Mouse (Mus musculus) midbrain, embryonic 10.5 days (tissue): ENCODE measurements around the gene Hdac4. TPM values are rescaled to one million over a fixed set of nuclear protein-coding genes. Genes with fewer than 3 reads are reported as not detected.

Experiments used
- DNase-seq: peaks from one replicate; pipeline ENCODE4 v3.0.0-alpha.2; 2017; ENCODE audit warnings: low spot score
- H3K27ac ChIP-seq: fragments of 300-500 bp; sonication (generic); replicated peaks from 2 replicates; pipeline ENCODE4 v1.5.1; 2016; ENCODE audit warnings: mild to moderate bottlenecking
- H3K27me3 ChIP-seq: fragments of 300-500 bp; sonication (generic); 2 replicates; pipeline ENCODE4 v1.6.1; 2016; ENCODE audit warnings: low read depth, mild to moderate bottlenecking; ENCODE audit not compliant: poor library complexity, severe bottlenecking
- H3K36me3 ChIP-seq: fragments of 300-500 bp; sonication (generic); 2 replicates; pipeline ENCODE4 v1.6.1; 2016; ENCODE audit warnings: mild to moderate bottlenecking, moderate library complexity
- H3K4me1 ChIP-seq: fragments of 300-500 bp; sonication (generic); 2 replicates; pipeline ENCODE4 v1.6.1; 2016
- H3K4me3 ChIP-seq: fragments of 300-500 bp; sonication (generic); 2 replicates; pipeline ENCODE4 v1.5.1; 2016; ENCODE audit warnings: mild to moderate bottlenecking, moderate library complexity
- H3K9me3 ChIP-seq: fragments of 300-500 bp; sonication (generic); replicated peaks from 2 replicates; pipeline ENCODE4 v1.6.1; 2016; ENCODE audit warnings: mild to moderate bottlenecking
- WGBS: fragments of 180-500 bp; shearing (Covaris S2); methylation state at CpG from one replicate; pipeline ENCODE4 v1.1.7; 2016; 5-methylcytosine and 5-hydroxymethylcytosine counted together
- polyA plus RNA-seq: library from polyadenylated mRNA; unstranded; fragments of >200 nt; fragmentation: Nextera tagmentation; extraction: Ambion mirVana; gene quantifications from 2 replicates; pipeline ENCODE4 v1.2.1, GENCODE M21; 2016

Gene Hdac4
- polyA plus RNA-seq, 1 experiment from 2014 or later = 20.1 TPM

- WGBS = 81% methylated on average over 5 of the region's 5 CpGs
- H3K27me3 ChIP-seq = no peaks in the 10 kb centered on the region
These were observed 136.6 kb downstream of the Hdac4 start for GRCm38 (mm10) chr1:92058731-92059425.

GRCm38 (mm10) chr1:92057068-92057467, 138.4 kb downstream of the Hdac4 start:
- Histone ChIP-seq H3K27ac (no peak overlapping the region), H3K27me3 (no peaks in the 10 kb centered on the region), H3K9me3 (no peaks in the 10 kb centered on the region), H3K4me1 (peaks cover 25% of the 10 kb centered on the region), H3K36me3 (0 out of 2 replicates have a peak, but pooled peaks cover 3% of the 10 kb centered on the region), H3K4me3 (no peak overlapping the region)
- no peak for DNase-seq
- 93% methylated on average over 3 of the region's 3 CpGs for WGBS

More at GRCm38 (mm10) chr1:92058731-92059425, 136.6 kb downstream of the Hdac4 start:
- Histone ChIP-seq H3K4me3 (no peak overlapping the region), H3K27ac (no peak overlapping the region), H3K4me1 (peaks cover 37% of the 10 kb centered on the region), H3K9me3 (no peaks in the 10 kb centered on the region), H3K36me3 (no peaks in the 10 kb centered on the region)
- DNase-seq = no peak

GRCm38 (mm10) chr1:92055149-92055548, 140.3 kb downstream of the Hdac4 start:
- H3K4me3 ChIP-seq = no peak overlapping the region
- H3K4me1 ChIP-seq = peaks cover 28% of the 10 kb centered on the region
- H3K27ac ChIP-seq = no peak overlapping the region
- no peaks in the 10 kb centered on the region for H3K27me3 ChIP-seq
- 0 out of 2 replicates have a peak, but pooled peaks cover 3% of the 10 kb centered on the region for H3K36me3 ChIP-seq
- no peak for DNase-seq
- H3K9me3 ChIP-seq = no peaks in the 10 kb centered on the region
- WGBS = 80% methylated on average over 2 of the region's 2 CpGs

GRCm38 (mm10) chr1:92052190-92052589, 143.3 kb downstream of the Hdac4 start:
- 90% methylated on average over 4 of the region's 4 CpGs for whole genome bisulfite sequencing

GRCm38 (mm10) chr1:92051489-92052062, 143.9 kb downstream of the Hdac4 start:
- Histone ChIP-seq H3K27me3 (no peaks in the 10 kb centered on the region), H3K27ac (no peak overlapping the region), H3K4me3 (no peak overlapping the region), H3K36me3 (0 out of 2 replicates have a peak, but pooled peaks cover 3% of the 10 kb centered on the region), H3K9me3 (no peaks in the 10 kb centered on the region), H3K4me1 (peaks cover 26% of the 10 kb centered on the region)
- DNase-seq = no peak
- WGBS = 86% methylated on average over 4 of the region's 4 CpGs

More at GRCm38 (mm10) chr1:92052190-92052589, 143.3 kb downstream of the Hdac4 start:
- Histone ChIP-seq H3K27ac (no peak overlapping the region), H3K4me1 (peaks cover 26% of the 10 kb centered on the region), H3K9me3 (no peaks in the 10 kb centered on the region), H3K36me3 (0 out of 2 replicates have a peak, but pooled peaks cover 3% of the 10 kb centered on the region), H3K27me3 (no peaks in the 10 kb centered on the region), H3K4me3 (no peak overlapping the region)
- no peak for DNase-seq

GRCm38 (mm10) chr1:92050992-92051391, 144.5 kb downstream of the Hdac4 start:
- H3K27ac ChIP-seq = no peak overlapping the region
- H3K9me3 ChIP-seq = no peaks in the 10 kb centered on the region
- 0 out of 2 replicates have a peak, but pooled peaks cover 3% of the 10 kb centered on the region for H3K36me3 ChIP-seq
- peaks cover 29% of the 10 kb centered on the region for H3K4me1 ChIP-seq
- no peaks in the 10 kb centered on the region for H3K27me3 ChIP-seq
- H3K4me3 ChIP-seq = no peak overlapping the region
- no peak for DNase-seq

GRCm38 (mm10) chr1:92050566-92050965, 144.9 kb downstream of the Hdac4 start:
- Histone ChIP-seq H3K27ac (no peak overlapping the region), H3K4me3 (no peak overlapping the region), H3K4me1 (peaks cover 30% of the 10 kb centered on the region), H3K36me3 (0 out of 2 replicates have a peak, but pooled peaks cover 3% of the 10 kb centered on the region), H3K9me3 (no peaks in the 10 kb centered on the region), H3K27me3 (no peaks in the 10 kb centered on the region)
- 25% methylated on average over 3 of the region's 3 CpGs for WGBS
- no peak for DNase-seq

GRCm38 (mm10) chr1:92048415-92049354, 146.8 kb downstream of the Hdac4 start:
- no peak for DNase-seq
- Histone ChIP-seq H3K27ac (no peak overlapping the region), H3K4me3 (no peak overlapping the region), H3K27me3 (no peaks in the 10 kb centered on the region), H3K9me3 (no peaks in the 10 kb centered on the region), H3K36me3 (0 out of 2 replicates have a peak, but pooled peaks cover 3% of the 10 kb centered on the region), H3K4me1 (peaks cover 35% of the 10 kb centered on the region)
- WGBS = 91% methylated on average over 4 of the region's 4 CpGs

GRCm38 (mm10) chr1:92045671-92046070, 149.8 kb downstream of the Hdac4 start:
- no peaks in the 10 kb centered on the region for H3K36me3 ChIP-seq
- no peaks in the 10 kb centered on the region for H3K27me3 ChIP-seq
- H3K4me3 ChIP-seq = no peak overlapping the region
- H3K27ac ChIP-seq = no peak overlapping the region
- no peaks in the 10 kb centered on the region for H3K9me3 ChIP-seq
- peaks cover 23% of the 10 kb centered on the region for H3K4me1 ChIP-seq
- DNase-seq = no peak
- 88% methylated on average over 1 of the region's 1 CpGs for WGBS

- H3K4me1 ChIP-seq = peaks cover 19% of the 10 kb centered on the region
- H3K36me3 ChIP-seq = no peaks in the 10 kb centered on the region
- H3K4me3 ChIP-seq = no peak overlapping the region
- no peaks in the 10 kb centered on the region for H3K9me3 ChIP-seq
- WGBS = 88% methylated on average over 3 of the region's 3 CpGs
- no peak for DNase-seq
- no peaks in the 10 kb centered on the region for H3K27me3 ChIP-seq
- H3K27ac ChIP-seq = no peak overlapping the region
These were observed 150.6 kb downstream of the Hdac4 start for GRCm38 (mm10) chr1:92044868-92045267.

- Histone ChIP-seq H3K27me3 (no peaks in the 10 kb centered on the region), H3K9me3 (no peaks in the 10 kb centered on the region), H3K4me3 (no peak overlapping the region), H3K27ac (no peak overlapping the region), H3K36me3 (no peaks in the 10 kb centered on the region), H3K4me1 (peaks cover 19% of the 10 kb centered on the region)
- no peak for DNase-seq
These were observed 151.5 kb downstream of the Hdac4 start for GRCm38 (mm10) chr1:92043989-92044388.

- DNase-seq = no peak
- Histone ChIP-seq H3K4me1 (peaks cover 19% of the 10 kb centered on the region), H3K9me3 (no peaks in the 10 kb centered on the region), H3K27me3 (no peaks in the 10 kb centered on the region), H3K36me3 (no peaks in the 10 kb centered on the region), H3K27ac (no peak overlapping the region), H3K4me3 (no peak overlapping the region)
- 66% methylated on average over 3 of the region's 3 CpGs for WGBS
These were observed 153.4 kb downstream of the Hdac4 start for GRCm38 (mm10) chr1:92042126-92042525.
